Mouse (Mus musculus) midbrain, embryonic 11.5 days (tissue): Measurements from ENCODE around the gene Stx1b. TPM values are rescaled to one million over a fixed set of nuclear protein-coding genes. Genes with fewer than 3 reads are reported as not detected.

ENCODE experiments used
- polyA plus RNA-seq: library from polyadenylated mRNA; unstranded; fragments of >200 nt; fragmentation: Nextera tagmentation; extraction: Ambion mirVana; gene quantifications from 2 replicates; pipeline ENCODE4 v1.2.1, GENCODE M21; 2014

Stx1b gene
- polyA plus RNA-seq, 1 experiment from 2014 or later = 8.4 TPM

Other genes with a start within 250 kb of the Stx1b start
- gene Ccdc189, start 236.0 kb downstream of the Stx1b start, polyA plus RNA-seq = 13.4 and 15.8 TPM in 2 replicates
- 36.5 and 39.2 TPM in 2 replicates for gene Rnf40, start 235.8 kb downstream of the Stx1b start, polyA plus RNA-seq
- 32.1 and 34.4 TPM in 2 replicates for gene Zfp629, start 208.8 kb downstream of the Stx1b start, polyA plus RNA-seq
- gene Bcl7c, start 115.6 kb downstream of the Stx1b start, polyA plus RNA-seq = 44.3 and 52.2 TPM in 2 replicates
- gene Ctf1, start 111.8 kb downstream of the Stx1b start, polyA plus RNA-seq = 4.0 and 4.6 TPM in 2 replicates
- gene Ctf2, start 92.4 kb downstream of the Stx1b start, polyA plus RNA-seq = 0.12 TPM in 1 of 2 replicates, not detected in the other
- gene Fbxl19, start 80.0 kb downstream of the Stx1b start, polyA plus RNA-seq = 8.3 and 9.3 TPM in 2 replicates
- 6.1 and 6.3 TPM in 2 replicates for gene Orai3, start 54.7 kb downstream of the Stx1b start, polyA plus RNA-seq
- 19.0 and 22.1 TPM in 2 replicates for gene Setd1a, start 47.9 kb downstream of the Stx1b start, polyA plus RNA-seq
- not detected in 2 replicates for gene Gm49388, start 38.9 kb downstream of the Stx1b start, polyA plus RNA-seq
- gene Hsd3b7, start 23.9 kb downstream of the Stx1b start, polyA plus RNA-seq = 7.9 and 8.2 TPM in 2 replicates
- 10.1 and 12.2 TPM in 2 replicates for gene Stx4a, start 255 bp downstream of the Stx1b start, polyA plus RNA-seq
- 16.0 and 17.4 TPM in 2 replicates for gene Zfp646, start 51.7 kb upstream of the Stx1b start, polyA plus RNA-seq
- 20.3 and 24.3 TPM in 2 replicates for gene Zfp668, start 52.3 kb upstream of the Stx1b start, polyA plus RNA-seq
- gene Prss53, start 66.4 kb upstream of the Stx1b start, polyA plus RNA-seq = 0.32 and 0.36 TPM in 2 replicates
- not detected in 2 replicates for gene Gm21974, start 70.9 kb upstream of the Stx1b start, polyA plus RNA-seq
- 44.6 and 48.6 TPM in 2 replicates for gene Vkorc1, start 71.1 kb upstream of the Stx1b start, polyA plus RNA-seq
- gene Bckdk, start 79.5 kb upstream of the Stx1b start, polyA plus RNA-seq = 96.5 and 107 TPM in 2 replicates
- 54.6 and 57.1 TPM in 2 replicates for gene Kat8, start 88.0 kb upstream of the Stx1b start, polyA plus RNA-seq
- 0.78 and 0.86 TPM in 2 replicates for gene Prss8, start 105.6 kb upstream of the Stx1b start, polyA plus RNA-seq
- 9.4 and 9.6 TPM in 2 replicates for gene Prss36, start 122.2 kb upstream of the Stx1b start, polyA plus RNA-seq
- gene Fus, start 142.9 kb upstream of the Stx1b start, polyA plus RNA-seq = 51.6 and 54.4 TPM in 2 replicates
- 5.5 and 6.7 TPM in 2 replicates for gene Pycard, start 169.3 kb upstream of the Stx1b start, polyA plus RNA-seq
- 0.07 TPM in 1 of 2 replicates, not detected in the other for gene Trim72, start 179.4 kb upstream of the Stx1b start, polyA plus RNA-seq
- 0.20 and 0.37 TPM in 2 replicates for gene Itgam, start 238.1 kb upstream of the Stx1b start, polyA plus RNA-seq
- not detected in 2 replicates for gene Gm49368, start 238.1 kb upstream of the Stx1b start, polyA plus RNA-seq